Mouse (Mus musculus) urinary bladder, adult 18-20 months (tissue): Measurements from ENCODE around the gene Olfr603.
"Not testable (repeated sequence)": the region's sequence is repeated elsewhere in the genome, so short reads cannot be mapped to it uniquely, and the experiment has no call there.

ENCODE experiments used
- DNase-seq, 2 experiments: peaks; one replicate each; pipeline ENCODE4 v3.0.0; 2022; ENCODE audit warnings: low spot score in 2 of 2, mixed read lengths in 2 of 2

Olfr603 gene

DNA sequence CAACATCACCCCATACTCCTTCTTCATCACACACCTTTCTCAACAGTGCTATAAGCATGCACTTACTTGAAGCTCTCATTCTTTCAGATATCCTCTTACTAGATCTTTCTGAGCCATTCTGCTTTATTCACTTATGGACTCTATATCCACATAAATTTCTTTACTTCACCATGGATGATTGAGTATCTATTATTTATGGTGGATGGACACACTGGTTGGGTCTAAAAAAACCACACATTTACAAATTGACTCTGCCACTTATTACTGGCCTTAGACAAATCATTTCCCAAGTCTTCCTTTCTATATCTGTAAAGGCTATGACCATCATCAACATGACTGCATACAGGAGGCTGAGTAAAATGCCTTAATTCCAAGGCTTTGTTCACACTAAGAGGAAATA is at the start of gene Olfr603:
Gene Olfr603 (minus strand): TSS at position 101 of the 400 bp plus-strand sequence.
- DNase-seq = no peak

GRCm38 (mm10) chr7:103414772-103415171 is 28.8 kb upstream of the Olfr603 start, which contains the start of gene Usp17lc:
TSS of gene Usp17lc (plus strand) at chr7:103415072.
- DNase-seq = not testable (repeated sequence)

GRCm38 (mm10) chr7:103406521-103407055 is 20.6 kb upstream of the Olfr603 start:
- not testable (repeated sequence) for DNase-seq

DNA sequence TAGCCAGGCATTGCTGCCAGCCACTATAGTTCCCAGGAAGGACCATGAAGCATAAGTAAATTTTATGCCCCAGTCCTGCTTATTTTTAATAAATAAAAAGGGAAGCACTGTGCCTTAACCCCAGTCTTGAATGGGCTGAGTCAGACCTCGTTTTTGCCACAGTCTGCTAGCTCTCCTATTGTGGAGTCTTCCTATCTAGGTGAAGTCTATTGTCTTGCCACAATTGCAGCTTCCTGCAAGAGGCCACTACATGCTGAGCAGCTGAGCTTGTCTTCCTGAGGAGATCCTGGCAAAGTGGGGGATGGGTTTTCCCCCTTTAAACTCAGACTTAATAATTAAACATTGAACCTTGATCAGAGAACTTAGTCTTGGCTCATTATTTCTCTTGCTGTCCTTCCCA is 13.0 kb upstream of the Olfr603 start:
- DNase-seq = no peak

DNA sequence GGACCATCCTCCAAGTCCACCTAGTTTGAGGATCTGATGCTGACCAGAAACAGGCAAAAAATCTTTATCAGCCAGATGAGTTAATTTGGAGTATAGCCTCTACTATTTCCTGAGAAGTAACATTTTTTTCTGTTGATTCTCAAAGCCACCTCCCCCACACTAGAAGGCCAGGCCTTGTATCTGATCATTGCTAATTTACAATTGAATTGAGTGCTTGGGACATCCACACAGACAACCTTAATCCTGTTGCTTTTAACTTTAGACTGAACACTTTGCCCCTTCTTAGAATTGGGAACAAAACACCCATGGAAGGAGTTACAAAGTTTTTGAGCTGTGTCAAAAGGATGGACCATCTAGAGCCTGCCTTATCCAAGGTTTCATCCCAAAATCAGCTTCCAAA is 11.8 kb upstream of the Olfr603 start:
- no peak for DNase-seq

- DNase-seq = no peak
These were observed 23.4 kb downstream of the Olfr603 start, which contains the start of gene Olfr601 for GRCm38 (mm10) chr7:103362555-103362954. TSS of gene Olfr601 (minus strand) at chr7:103362655.

DNA sequence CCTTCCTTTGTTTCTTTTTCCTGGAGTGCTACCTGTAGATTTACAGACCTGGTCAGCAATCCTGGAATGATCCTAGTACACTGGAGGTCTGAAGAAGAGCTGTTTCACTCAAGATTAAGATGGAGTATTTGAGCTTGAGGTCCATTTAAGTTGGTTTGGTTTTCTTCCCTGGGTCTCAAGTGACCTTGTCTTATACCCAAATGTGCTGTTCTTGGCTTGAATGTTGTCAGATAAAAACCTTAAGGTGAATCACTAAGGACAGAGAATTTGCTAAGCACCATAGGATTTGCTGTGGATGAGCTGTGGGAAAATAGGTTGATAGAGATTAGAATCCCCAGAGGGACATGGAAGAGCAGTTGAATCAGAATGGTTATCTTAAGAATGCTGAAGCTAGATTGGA is 36.4 kb downstream of the Olfr603 start, which contains the start of gene Olfr600:
Gene Olfr600 (minus strand): TSS at position 101 of the 400 bp plus-strand sequence.
- no peak for DNase-seq

GRCm38 (mm10) chr7:103335617-103336016 is 50.4 kb downstream of the Olfr603 start, which contains the start of gene Olfr599:
TSS of gene Olfr599 (plus strand) at chr7:103335917.
- no peak for DNase-seq
